Mouse (Mus musculus): ENCODE data around the gene Prdm11. TPM values are rescaled to one million over a fixed set of nuclear protein-coding genes. Genes with fewer than 3 reads are reported as not detected.

Gene Prdm11
- total and polyA plus RNA-seq, 2 experiments, result 0.46 to 0.73 TPM

GRCm38 (mm10) chr2:92935483-92935882 is 110.5 kb downstream of the Prdm11 start:
- TF ChIP-seq CTCF (IDR thresholded peaks at IDR 0.05; ENCODE audit: low read depth, low read length) (no peak), POLR2A (IDR thresholded peaks at IDR 0.05; ENCODE audit: extremely low read depth, insufficient read depth, low read length) (no peak)
- Histone ChIP-seq H3K4me3 (ENCODE audit: insufficient read depth, low read depth, low read length) (no peak overlapping the region), H3K27me3 (ENCODE audit: control insufficient read depth, insufficient read depth, low read length) (no peaks in the 10 kb centered on the region; the same call in 1 of the 2 replicates), H3K9ac (ENCODE audit: low read depth, low read length) (no peak overlapping the region), H3K27ac (replicated peaks; ENCODE audit: insufficient read depth, low read depth, low read length) (no peak overlapping the region), H3K4me1 (ENCODE audit: control insufficient read depth, insufficient read depth, low read length) (no peaks in the 10 kb centered on the region), H3K36me3 (ENCODE audit: control insufficient read depth, insufficient read depth, low read length) (no peaks in the 10 kb centered on the region), H3K79me2 (ENCODE audit: control insufficient read depth, insufficient read depth, low read length) (no peaks in the 10 kb centered on the region)
- 61% methylated on average over 3 of the region's 3 CpGs for WGBS
- DNase-seq (ENCODE audit: extremely low read depth, low read depth, low spot score), result no peak

- no peak for TF ChIP-seq POLR2A (IDR thresholded peaks at IDR 0.05; ENCODE audit: extremely low read depth, insufficient read depth, low read length)
- no peak for TF ChIP-seq CTCF (IDR thresholded peaks at IDR 0.05; ENCODE audit: low read depth, low read length)
- DNase-seq (ENCODE audit: extremely low read depth, low read depth, low spot score), result no peak
- Histone ChIP-seq H3K79me2 (ENCODE audit: control insufficient read depth, insufficient read depth, low read length) (no peaks in the 10 kb centered on the region), H3K27ac (replicated peaks; ENCODE audit: insufficient read depth, low read depth, low read length) (no peak overlapping the region), H3K4me3 (ENCODE audit: insufficient read depth, low read depth, low read length) (no peak overlapping the region), H3K36me3 (ENCODE audit: control insufficient read depth, insufficient read depth, low read length) (no peaks in the 10 kb centered on the region), H3K9ac (ENCODE audit: low read depth, low read length) (no peak overlapping the region), H3K4me1 (ENCODE audit: control insufficient read depth, insufficient read depth, low read length) (no peaks in the 10 kb centered on the region), H3K27me3 (ENCODE audit: control insufficient read depth, insufficient read depth, low read length) (no peaks in the 10 kb centered on the region; the same call in 1 of the 2 replicates)
- WGBS, result 31% methylated on average over 10 of the region's 10 CpGs
These were observed 111.5 kb downstream of the Prdm11 start for GRCm38 (mm10) chr2:92934312-92934982.

GRCm38 (mm10) chr2:92933379-92933778 is 112.6 kb downstream of the Prdm11 start:
- WGBS, result 90% methylated on average over 6 of the region's 6 CpGs
- H3K9ac ChIP-seq (ENCODE audit: low read depth, low read length), result no peak overlapping the region
- no peak overlapping the region for H3K4me3 ChIP-seq (ENCODE audit: insufficient read depth, low read depth, low read length)

GRCm38 (mm10) chr2:92931061-92931460 is 114.9 kb downstream of the Prdm11 start:
- DNase-seq (ENCODE audit: extremely low read depth, low read depth, low spot score), result no peak
- no peak for TF ChIP-seq POLR2A (IDR thresholded peaks at IDR 0.05; ENCODE audit: extremely low read depth, insufficient read depth, low read length)
- TF ChIP-seq CTCF (IDR thresholded peaks at IDR 0.05; ENCODE audit: low read depth, low read length), result no peak
- H3K4me3 ChIP-seq (ENCODE audit: insufficient read depth, low read depth, low read length), result no peak overlapping the region
- no peaks in the 10 kb centered on the region for H3K79me2 ChIP-seq (ENCODE audit: control insufficient read depth, insufficient read depth, low read length)
- H3K27ac ChIP-seq (replicated peaks; ENCODE audit: insufficient read depth, low read depth, low read length), result no peak overlapping the region
- no peaks in the 10 kb centered on the region for H3K4me1 ChIP-seq (ENCODE audit: control insufficient read depth, insufficient read depth, low read length)
- H3K36me3 ChIP-seq (ENCODE audit: control insufficient read depth, insufficient read depth, low read length), result no peaks in the 10 kb centered on the region
- H3K27me3 ChIP-seq (ENCODE audit: control insufficient read depth, insufficient read depth, low read length), result no peaks in the 10 kb centered on the region; the same call in 1 of the 2 replicates
- no peak overlapping the region for H3K9ac ChIP-seq (ENCODE audit: low read depth, low read length)
- 72% methylated on average over 7 of the region's 7 CpGs for WGBS

More at GRCm38 (mm10) chr2:92933379-92933778, 112.6 kb downstream of the Prdm11 start:
- Histone ChIP-seq H3K36me3 (ENCODE audit: control insufficient read depth, insufficient read depth, low read length) (no peaks in the 10 kb centered on the region), H3K79me2 (ENCODE audit: control insufficient read depth, insufficient read depth, low read length) (no peaks in the 10 kb centered on the region), H3K4me1 (ENCODE audit: control insufficient read depth, insufficient read depth, low read length) (no peaks in the 10 kb centered on the region), H3K27me3 (ENCODE audit: control insufficient read depth, insufficient read depth, low read length) (no peaks in the 10 kb centered on the region; the same call in 1 of the 2 replicates), H3K27ac (replicated peaks; ENCODE audit: insufficient read depth, low read depth, low read length) (no peak overlapping the region)
- DNase-seq (ENCODE audit: extremely low read depth, low read depth, low spot score), result no peak
- TF ChIP-seq POLR2A (IDR thresholded peaks at IDR 0.05; ENCODE audit: extremely low read depth, insufficient read depth, low read length), result no peak
- TF ChIP-seq CTCF (IDR thresholded peaks at IDR 0.05; ENCODE audit: low read depth, low read length), result no peak

GRCm38 (mm10) chr2:92929696-92930095 is 116.3 kb downstream of the Prdm11 start:
- H3K4me1 ChIP-seq (ENCODE audit: control insufficient read depth, insufficient read depth, low read length), result no peaks in the 10 kb centered on the region
- H3K4me3 ChIP-seq (ENCODE audit: insufficient read depth, low read depth, low read length), result no peak overlapping the region
- TF ChIP-seq POLR2A (IDR thresholded peaks at IDR 0.05; ENCODE audit: extremely low read depth, insufficient read depth, low read length), result no peak
- no peak for TF ChIP-seq CTCF (IDR thresholded peaks at IDR 0.05; ENCODE audit: low read depth, low read length)
- WGBS, result 68% methylated on average over 5 of the region's 5 CpGs
- no peak overlapping the region for H3K9ac ChIP-seq (ENCODE audit: low read depth, low read length)
- no peak for DNase-seq (ENCODE audit: extremely low read depth, low read depth, low spot score)
- H3K79me2 ChIP-seq (ENCODE audit: control insufficient read depth, insufficient read depth, low read length), result no peaks in the 10 kb centered on the region
- no peaks in the 10 kb centered on the region for H3K36me3 ChIP-seq (ENCODE audit: control insufficient read depth, insufficient read depth, low read length)
- H3K27ac ChIP-seq (replicated peaks; ENCODE audit: insufficient read depth, low read depth, low read length), result no peak overlapping the region
- no peaks in the 10 kb centered on the region; the same call in 1 of the 2 replicates for H3K27me3 ChIP-seq (ENCODE audit: control insufficient read depth, insufficient read depth, low read length)

GRCm38 (mm10) chr2:92924677-92925259 is 121.2 kb downstream of the Prdm11 start:
- no peaks in the 10 kb centered on the region for H3K36me3 ChIP-seq (ENCODE audit: control insufficient read depth, insufficient read depth, low read length)
- H3K79me2 ChIP-seq (ENCODE audit: control insufficient read depth, insufficient read depth, low read length), result no peaks in the 10 kb centered on the region
- WGBS, result 73% methylated on average over 6 of the region's 6 CpGs
- no peak for TF ChIP-seq CTCF (IDR thresholded peaks at IDR 0.05; ENCODE audit: low read depth, low read length)
- no peak for TF ChIP-seq POLR2A (IDR thresholded peaks at IDR 0.05; ENCODE audit: extremely low read depth, insufficient read depth, low read length)
- no peak for DNase-seq (ENCODE audit: extremely low read depth, low read depth, low spot score)
- no peaks in the 10 kb centered on the region for H3K4me1 ChIP-seq (ENCODE audit: control insufficient read depth, insufficient read depth, low read length)
- H3K9ac ChIP-seq (ENCODE audit: low read depth, low read length), result no peak overlapping the region
- H3K27me3 ChIP-seq (ENCODE audit: control insufficient read depth, insufficient read depth, low read length), result no peaks in the 10 kb centered on the region
- H3K27ac ChIP-seq (replicated peaks; ENCODE audit: insufficient read depth, low read depth, low read length), result no peak overlapping the region
- no peak overlapping the region for H3K4me3 ChIP-seq (ENCODE audit: insufficient read depth, low read depth, low read length)
